Mouse (Mus musculus) sigmoid colon, adult 10 weeks (tissue): ENCODE measurements around the gene Hist1h2be. TPM values are rescaled to one million over a fixed set of nuclear protein-coding genes. Genes with fewer than 3 reads are reported as not detected.

Source experiments
- polyA plus RNA-seq: library from polyadenylated mRNA; stranded (reverse); fragments of 350-450 nt; fragmentation: Illumina TruSeq; extraction: RNeasy Lipid Tissue Mini Kit (QIAGEN cat#74804); gene quantifications from one replicate; pipeline ENCODE4 v1.2.3, GENCODE M21; 2014; ENCODE audit warnings: low read depth, low replicate concordance

Gene Hist1h2be
- polyA plus RNA-seq, 1 experiment from 2014 or later: 16.9 TPM

Other genes with a start within 250 kb of the Hist1h2be start
- 2.2 TPM for gene Abt1, start 197.3 kb downstream of the Hist1h2be start, polyA plus RNA-seq
- 4.6 TPM for gene Btn1a1, start 155.2 kb downstream of the Hist1h2be start, polyA plus RNA-seq
- gene Btn2a2, start 132.3 kb downstream of the Hist1h2be start, polyA plus RNA-seq: not detected
- gene Hist1h4h, start 90.1 kb downstream of the Hist1h2be start, polyA plus RNA-seq: not detected
- not detected for gene Hist1h2af, start 87.2 kb downstream of the Hist1h2be start, polyA plus RNA-seq
- not detected for gene Hist1h3g, start 85.7 kb downstream of the Hist1h2be start, polyA plus RNA-seq
- gene Hist1h2bh, start 77.7 kb downstream of the Hist1h2be start, polyA plus RNA-seq: 2.1 TPM
- gene Hist1h3f, start 77.1 kb downstream of the Hist1h2be start, polyA plus RNA-seq: not detected
- gene Hist1h4f, start 69.5 kb downstream of the Hist1h2be start, polyA plus RNA-seq: not detected
- gene Hist1h1d, start 67.9 kb downstream of the Hist1h2be start, polyA plus RNA-seq: 3.9 TPM
- not detected for gene Hist1h3e, start 58.8 kb downstream of the Hist1h2be start, polyA plus RNA-seq
- not detected for gene Hist1h2ae, start 49.9 kb downstream of the Hist1h2be start, polyA plus RNA-seq
- gene Hist1h2bg, start 49.7 kb downstream of the Hist1h2be start, polyA plus RNA-seq: 3.6 TPM
- gene Hist1h2bf, start 46.9 kb downstream of the Hist1h2be start, polyA plus RNA-seq: not detected
- gene Hist1h2ad, start 46.7 kb downstream of the Hist1h2be start, polyA plus RNA-seq: not detected
- 6.7 TPM for gene Hist1h3d, start 45.4 kb downstream of the Hist1h2be start, polyA plus RNA-seq
- 2.3 TPM for gene Hist1h4d, start 39.5 kb downstream of the Hist1h2be start, polyA plus RNA-seq
- 6.3 TPM for gene Hist1h1e, start 1.4 kb upstream of the Hist1h2be start, polyA plus RNA-seq
- 9.6 TPM for gene Hist1h2ac, start 62.8 kb upstream of the Hist1h2be start, polyA plus RNA-seq
- 364 TPM for gene Hist1h2bc, start 63.1 kb upstream of the Hist1h2be start, polyA plus RNA-seq
- not detected for gene Hist1h1t, start 74.7 kb upstream of the Hist1h2be start, polyA plus RNA-seq
- 2.2 TPM for gene Hist1h4c, start 77.3 kb upstream of the Hist1h2be start, polyA plus RNA-seq
- 13.2 TPM for gene Hfe, start 89.7 kb upstream of the Hist1h2be start, polyA plus RNA-seq
- 96.7 TPM for gene Hist1h1c, start 117.7 kb upstream of the Hist1h2be start, polyA plus RNA-seq
- not detected for gene Hist1h3c, start 124.5 kb upstream of the Hist1h2be start, polyA plus RNA-seq
- gene Hist1h2bb, start 125.6 kb upstream of the Hist1h2be start, polyA plus RNA-seq: not detected
- not detected for gene Hist1h2ab, start 130.0 kb upstream of the Hist1h2be start, polyA plus RNA-seq
- gene Hist1h3b, start 131.1 kb upstream of the Hist1h2be start, polyA plus RNA-seq: not detected
- not detected for gene Hist1h4b, start 135.9 kb upstream of the Hist1h2be start, polyA plus RNA-seq
- not detected for gene Hist1h4a, start 140.1 kb upstream of the Hist1h2be start, polyA plus RNA-seq
- gene Hist1h3a, start 141.3 kb upstream of the Hist1h2be start, polyA plus RNA-seq: not detected
- gene Hist1h1a, start 142.5 kb upstream of the Hist1h2be start, polyA plus RNA-seq: not detected
- gene Trim38, start 148.8 kb upstream of the Hist1h2be start, polyA plus RNA-seq: 1.1 TPM
- 0.76 TPM for gene Slc17a2, start 185.9 kb upstream of the Hist1h2be start, polyA plus RNA-seq
- gene Slc17a3, start 218.3 kb upstream of the Hist1h2be start, polyA plus RNA-seq: 0.25 TPM
- not detected for gene Slc17a1, start 246.6 kb upstream of the Hist1h2be start, polyA plus RNA-seq